ENCODE assay signal across 19 mouse cellular contexts in the genomic region with DNA sequence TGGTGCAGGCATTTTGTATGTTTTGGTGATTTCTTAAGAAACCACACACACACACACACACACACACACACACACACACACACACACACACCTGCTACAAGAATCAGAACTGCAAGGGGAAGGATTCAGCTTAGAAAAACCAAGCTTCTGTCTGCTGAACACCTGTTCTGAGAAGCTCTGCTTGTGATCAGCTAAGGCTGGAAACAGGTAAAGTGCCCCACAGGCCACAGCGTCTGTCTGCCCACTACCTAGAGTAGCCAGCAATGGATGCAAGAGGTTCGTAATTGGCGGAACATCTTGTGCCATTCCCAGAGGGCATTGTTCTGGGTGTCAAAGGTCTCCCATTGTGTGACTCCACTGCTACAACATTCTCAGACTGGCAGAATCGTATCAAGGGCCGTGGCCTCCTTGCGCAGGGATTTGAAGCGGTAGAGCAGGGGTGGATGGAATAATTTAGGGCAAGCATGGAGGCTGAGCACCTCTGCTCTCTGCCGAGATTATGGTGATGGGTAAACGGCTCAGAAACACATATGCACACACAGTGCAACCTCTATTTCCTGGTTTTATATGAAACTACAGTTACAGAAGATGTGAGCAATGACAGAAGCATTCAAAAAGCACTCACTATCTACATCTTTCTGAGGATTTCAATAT.
A peak's percentile ranks its signal among the peaks of the same experiment; 100 is the strongest.
DNase-seq lines count a peak whose midpoint lies in the region; ATAC-seq lines count a peak whose summit lies in the region.
"Had no signal": no experiment of that assay in that cellular context is flagged by ENCODE, and none has a peak within 500 bp of the region (broad histone marks: within the 10 kb centered on the region; RNA-seq: fewer than 3 reads in every experiment).

No protein-coding gene starts in this region.

- H3K27ac ChIP-seq in hindbrain, embryonic 11.5 days (ENCODE audit: low read depth, low read length) = no peak overlapping the region
- no peak overlapping the region for H3K27ac ChIP-seq in hindbrain, embryonic 16.5 days (ENCODE audit: low read depth, low read length)
- H3K27ac ChIP-seq in midbrain, embryonic 10.5 days (replicated peaks) = peak overlapping the region; percentile 61
- peak overlapping the region; percentile 13; the same call in 1 of the 2 replicates for H3K27ac ChIP-seq in neural tube, embryonic 13.5 days (replicated peaks)
- H3K27ac ChIP-seq in heart, embryonic 10.5 days = no peak overlapping the region
- H3K27ac ChIP-seq: heart, embryonic 15.5 days; hindbrain, embryonic 15.5 days; kidney, postnatal 0 days; liver, embryonic 15.5 days had no signal

- H3K4me3 ChIP-seq in hindbrain, embryonic 11.5 days (ENCODE audit: low read depth, low read length) = no peak overlapping the region
- no peak overlapping the region for H3K4me3 ChIP-seq in hindbrain, embryonic 16.5 days (ENCODE audit: low read length)
- peak overlapping the region; percentile 7; the same call in 1 of the 2 replicates for H3K4me3 ChIP-seq in midbrain, embryonic 10.5 days
- H3K4me3 ChIP-seq in neural tube, embryonic 13.5 days = no peak overlapping the region
- no peak overlapping the region for H3K4me3 ChIP-seq in heart, embryonic 10.5 days
- H3K4me3 ChIP-seq: heart, embryonic 15.5 days; hindbrain, embryonic 15.5 days; liver, embryonic 15.5 days had no signal

- no peak overlapping the region for H3K9ac ChIP-seq in hindbrain, embryonic 11.5 days (ENCODE audit: low read depth, low read length)
- no peak overlapping the region for H3K9ac ChIP-seq in hindbrain, embryonic 16.5 days (ENCODE audit: low read depth, low read length)
- peak overlapping the region; percentile 8; the same call in 1 of the 2 replicates for H3K9ac ChIP-seq in neural tube, embryonic 13.5 days
- H3K9ac ChIP-seq: heart, embryonic 15.5 days; hindbrain, embryonic 15.5 days; liver, embryonic 15.5 days had no signal

- H3K27me3 ChIP-seq in hindbrain, embryonic 11.5 days (ENCODE audit: control insufficient read depth, insufficient read depth, low read length) = no peaks in the 10 kb centered on the region
- no peaks in the 10 kb centered on the region for H3K27me3 ChIP-seq in hindbrain, embryonic 16.5 days (replicated peaks; ENCODE audit: control insufficient read depth, insufficient read depth, low read length)
- no peaks in the 10 kb centered on the region for H3K27me3 ChIP-seq in midbrain, embryonic 10.5 days (ENCODE audit: low read depth, poor library complexity, severe bottlenecking)
- no peaks in the 10 kb centered on the region for H3K27me3 ChIP-seq in neural tube, embryonic 13.5 days
- H3K27me3 ChIP-seq in heart, embryonic 10.5 days (ENCODE audit: insufficient read depth, poor library complexity, severe bottlenecking) = no peaks in the 10 kb centered on the region; the same call in 1 of the 2 replicates
- H3K27me3 ChIP-seq: heart, embryonic 15.5 days; hindbrain, embryonic 15.5 days; liver, embryonic 15.5 days had no signal

- no peak for ATAC-seq in hindbrain, embryonic 11.5 days (ENCODE audit: low FRiP score)
- ATAC-seq in hindbrain, embryonic 16.5 days = no peak
- 0 out of 2 replicates have a peak, but pooled peaks have one; percentile 36 for ATAC-seq in neural tube, embryonic 13.5 days (ENCODE audit: low read depth)

- peaks cover 4% of the 10 kb centered on the region; the same call in 1 of the 2 replicates for H3K4me1 ChIP-seq in hindbrain, embryonic 11.5 days (replicated peaks; ENCODE audit: control insufficient read depth, insufficient read depth, low read length)
- peaks cover 5% of the 10 kb centered on the region for H3K4me1 ChIP-seq in hindbrain, embryonic 16.5 days (ENCODE audit: control insufficient read depth, insufficient read depth, low read depth, low read length)
- peaks cover 55% of the 10 kb centered on the region for H3K4me1 ChIP-seq in midbrain, embryonic 10.5 days
- H3K4me1 ChIP-seq in neural tube, embryonic 13.5 days (replicated peaks) = peaks cover 25% of the 10 kb centered on the region
- H3K4me1 ChIP-seq in heart, embryonic 10.5 days = no peaks in the 10 kb centered on the region
- H3K4me1 ChIP-seq: heart, embryonic 15.5 days; liver, embryonic 15.5 days had no signal

- H3K9me3 ChIP-seq in hindbrain, embryonic 11.5 days (ENCODE audit: control insufficient read depth, low read length) = no peaks in the 10 kb centered on the region
- H3K9me3 ChIP-seq in hindbrain, embryonic 16.5 days (ENCODE audit: control insufficient read depth, low read length) = no peaks in the 10 kb centered on the region
- peaks cover 6% of the 10 kb centered on the region; the same call in 1 of the 2 replicates for H3K9me3 ChIP-seq in midbrain, embryonic 10.5 days (replicated peaks)
- H3K9me3 ChIP-seq in neural tube, embryonic 13.5 days = no peaks in the 10 kb centered on the region
- no peaks in the 10 kb centered on the region for H3K9me3 ChIP-seq in heart, embryonic 10.5 days
- H3K9me3 ChIP-seq: hindbrain, embryonic 15.5 days; liver, embryonic 15.5 days had no signal

- DNase-seq in hindbrain, embryonic 11.5 days (ENCODE audit: low spot score) = peak; percentile 68
- DNase-seq in embryo, embryonic 10.5 days (ENCODE audit: low spot score) = peak; percentile 74
- peak; percentile 54 for DNase-seq in midbrain, embryonic 10.5 days (ENCODE audit: low spot score)
- DNase-seq in right cerebral cortex, postnatal 25 days = no peak
- DNase-seq in heart, embryonic 10.5 days (ENCODE audit: low spot score) = no peak
- no peak for DNase-seq in layer of hippocampus, postnatal 25 days (ENCODE audit: extremely low spot score in 1 of 2, low spot score in 1 of 2)
- DNase-seq: B cell, adult 2 months; cerebellum, adult 9-10 months; gastrocnemius, postnatal 10 days; heart, adult 18-20 months; kidney, adult 11 months; lung, postnatal 10 days; thymus, postnatal 14 days had no signal

- no peaks in the 10 kb centered on the region for H3K36me3 ChIP-seq in hindbrain, embryonic 11.5 days (ENCODE audit: control insufficient read depth, insufficient read depth, low read length)
- no peaks in the 10 kb centered on the region for H3K36me3 ChIP-seq in hindbrain, embryonic 16.5 days (ENCODE audit: control insufficient read depth, insufficient read depth, low read length)
- peaks cover 16% of the 10 kb centered on the region for H3K36me3 ChIP-seq in midbrain, embryonic 10.5 days
- H3K36me3 ChIP-seq in neural tube, embryonic 13.5 days = 0 out of 2 replicates have a peak, but pooled peaks cover 5% of the 10 kb centered on the region
- H3K36me3 ChIP-seq in heart, embryonic 10.5 days = no peaks in the 10 kb centered on the region
- H3K36me3 ChIP-seq: heart, embryonic 15.5 days; hindbrain, embryonic 15.5 days; liver, embryonic 15.5 days had no signal

- 25% methylated on average over 9 of the region's 9 CpGs for WGBS in hindbrain, embryonic 11.5 days
- 14% methylated on average over 9 of the region's 9 CpGs for WGBS in hindbrain, embryonic 16.5 days
- WGBS in midbrain, embryonic 10.5 days = 19% methylated on average over 9 of the region's 9 CpGs
- WGBS in neural tube, embryonic 13.5 days = 16% methylated on average over 9 of the region's 9 CpGs
- 67% methylated on average over 9 of the region's 9 CpGs for WGBS in heart, embryonic 10.5 days

- H3K4me2 ChIP-seq in hindbrain, embryonic 11.5 days (replicated peaks; ENCODE audit: low read depth, low read length) = peak overlapping the region; percentile 5; the same call in 1 of the 2 replicates
- H3K4me2 ChIP-seq in hindbrain, embryonic 16.5 days (ENCODE audit: low read length) = no peak overlapping the region
- no peak overlapping the region for H3K4me2 ChIP-seq in neural tube, embryonic 13.5 days
- H3K4me2 ChIP-seq: heart, embryonic 15.5 days; hindbrain, embryonic 15.5 days; liver, embryonic 15.5 days had no signal

Comparison
In these comparisons a context has a peak if more than half of its experiments do, and no peak if none do; other contexts are left out.
1. DNase-seq: peak in hindbrain, embryonic 11.5 days (single experiment), embryo, embryonic 10.5 days (single experiment) and midbrain, embryonic 10.5 days (single experiment); none in right cerebral cortex, postnatal 25 days (single experiment), heart, embryonic 10.5 days (single experiment) and layer of hippocampus, postnatal 25 days (0 of 2).
2. H3K27ac ChIP-seq: peak in midbrain, embryonic 10.5 days (single experiment) and neural tube, embryonic 13.5 days (single experiment); none in hindbrain, embryonic 11.5 days (single experiment), hindbrain, embryonic 16.5 days (single experiment) and heart, embryonic 10.5 days (single experiment).